Mouse (Mus musculus): Measurements from ENCODE around the gene Mgarp.

GRCm38 (mm10) chr3:51387868-51388381 lies 8.6 kb downstream of the Mgarp start:
- TF ChIP-seq CTCF (IDR thresholded peaks at IDR 0.05; ENCODE audit: borderline replicate concordance, insufficient read depth, low read length) (no peak), POLR2A (IDR thresholded peaks at IDR 0.05; ENCODE audit: low read depth, low read length) (no peak)

All from embryonic fibroblast, embryonic 13.5 days (primary cell).